Mouse (Mus musculus): Measurements from ENCODE around the gene Tns2. TPM values are rescaled to one million over a fixed set of nuclear protein-coding genes. Genes with fewer than 3 reads are reported as not detected.

Gene Tns2
- 10.8 and 13.8 TPM in 2 replicates for polyA plus RNA-seq (2012; rRNA removed)

DNA sequence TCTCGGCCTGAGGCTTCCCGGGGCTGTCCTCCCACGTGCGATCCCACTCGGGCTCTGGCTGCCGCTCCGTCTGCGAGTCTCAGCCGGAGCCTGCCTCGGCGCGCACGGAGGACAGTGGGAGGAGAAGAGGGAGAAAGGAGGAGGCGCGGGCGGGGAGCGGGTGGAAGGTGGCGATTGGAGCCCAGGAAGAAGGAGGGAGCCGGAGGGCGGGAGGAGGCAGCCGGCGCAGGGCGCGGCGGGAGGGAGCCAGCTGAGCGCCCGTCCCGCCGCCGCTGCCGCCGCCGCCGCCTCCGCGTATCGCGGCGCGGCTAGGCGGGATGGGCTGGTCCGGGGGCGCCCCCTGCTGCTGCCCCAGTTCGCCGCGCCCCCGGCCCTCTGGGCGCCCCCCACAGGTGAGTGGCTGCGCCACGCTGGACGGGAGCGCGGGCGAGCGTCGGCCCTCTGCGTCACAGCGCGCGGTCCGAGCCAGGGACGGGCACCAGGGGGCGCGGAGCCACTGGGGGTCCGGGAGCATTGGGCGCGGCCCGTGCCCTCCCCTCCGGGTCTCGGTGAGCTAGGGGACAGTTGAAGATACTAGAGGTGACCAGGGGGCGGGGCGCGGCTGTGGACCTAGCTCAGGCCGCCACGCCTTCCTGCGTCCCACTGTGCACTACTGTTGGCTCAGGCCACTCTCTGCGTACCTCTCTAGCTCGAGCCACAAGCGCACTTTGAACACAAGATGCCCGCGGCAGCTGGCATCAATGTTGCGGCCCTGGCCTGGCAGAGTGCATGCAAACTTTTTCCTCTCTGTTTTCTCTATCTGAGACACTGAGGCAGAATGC lies at the start of gene Tns2:
Gene Tns2, plus strand, starts transcription at position 253 of the 821 bp plus-strand sequence.

DNA sequence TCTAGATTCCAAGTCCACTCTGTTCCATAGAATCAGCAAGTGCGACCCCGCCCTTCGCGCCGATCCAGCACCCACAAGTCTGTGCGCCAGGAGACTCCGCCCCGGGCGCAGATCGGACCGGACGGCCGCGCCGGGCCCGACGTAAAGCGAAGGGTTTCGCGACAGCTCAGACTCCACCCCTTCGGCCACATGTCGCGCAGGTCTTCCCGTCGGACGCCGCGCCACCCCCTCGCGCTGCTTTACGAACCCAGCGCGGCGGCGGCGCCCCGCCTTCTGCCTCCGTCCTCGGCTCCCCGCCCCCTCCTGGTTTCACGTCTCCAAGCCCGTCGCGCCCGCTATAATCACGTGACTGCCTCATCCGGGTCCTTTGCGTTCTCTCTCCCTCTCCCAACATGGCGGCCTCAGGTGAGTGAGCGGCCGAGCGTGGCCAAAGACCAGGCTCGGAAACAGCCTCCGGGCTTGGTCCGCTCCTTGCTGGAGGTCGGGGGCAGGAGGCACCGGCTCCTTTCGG lies 26.6 kb upstream of the Tns2 start, which contains the start of gene Eif4b:
Gene Eif4b, plus strand, starts transcription at position 215 of the 511 bp plus-strand sequence.

DNA sequence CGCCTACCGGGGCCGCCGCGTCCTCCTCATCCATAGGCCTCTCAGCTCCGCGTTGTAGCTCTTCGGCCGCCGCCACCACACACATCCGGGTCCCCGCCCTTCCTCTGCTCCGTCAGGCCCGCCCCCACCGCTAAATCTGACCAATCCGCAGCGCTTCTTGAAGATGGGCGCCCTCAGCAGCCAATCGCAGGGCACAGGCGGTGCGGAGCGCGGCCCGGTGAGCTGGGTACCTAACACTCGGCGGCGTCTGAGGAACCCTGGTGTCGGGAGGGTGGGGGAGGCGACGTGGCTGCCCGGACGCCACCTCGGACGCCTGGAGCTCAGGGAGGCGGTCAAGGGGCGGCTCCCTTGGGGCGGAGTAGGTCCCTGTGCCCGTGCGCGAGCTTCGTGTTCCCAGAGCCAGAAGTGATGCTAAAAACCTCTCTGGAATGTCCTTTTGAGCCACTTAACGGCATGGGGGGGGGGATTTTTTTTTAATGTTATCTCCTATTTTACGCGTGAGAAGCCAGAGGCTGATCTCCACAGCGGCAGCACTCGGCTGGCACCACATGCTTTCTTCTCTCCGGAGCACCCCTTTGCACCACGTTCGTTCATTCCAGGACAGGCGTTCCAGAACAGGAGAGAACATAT lies 36.0 kb downstream of the Tns2 start, which contains the start of gene Spryd3:
Gene Spryd3, minus strand, starts transcription at position 106 of the 630 bp plus-strand sequence.

DNA sequence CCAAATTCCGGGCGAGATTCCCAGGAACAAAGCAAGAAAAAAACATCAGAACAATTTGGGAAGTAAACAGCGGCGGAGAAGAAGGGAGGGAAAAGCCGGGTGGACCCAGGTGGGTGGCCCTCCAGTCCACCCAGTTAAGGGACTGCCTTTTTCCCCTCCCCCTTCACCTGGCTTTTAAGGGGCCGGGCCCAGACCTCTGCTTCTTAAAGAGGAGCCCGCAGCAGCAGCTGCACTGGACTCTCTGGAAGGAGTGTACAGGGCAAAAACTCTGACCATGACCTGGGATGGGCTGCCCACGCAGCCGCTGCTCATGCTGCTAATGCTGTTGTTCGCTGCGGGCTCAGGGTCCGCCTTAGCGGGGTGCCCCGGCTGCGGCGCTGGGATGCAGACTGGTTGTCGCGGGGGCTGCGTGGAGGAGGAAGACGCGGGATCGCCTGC lies 44.1 kb downstream of the Tns2 start, which contains the start of gene Igfbp6:
Gene Igfbp6, plus strand, starts transcription at position 89 of the 438 bp plus-strand sequence.

DNA sequence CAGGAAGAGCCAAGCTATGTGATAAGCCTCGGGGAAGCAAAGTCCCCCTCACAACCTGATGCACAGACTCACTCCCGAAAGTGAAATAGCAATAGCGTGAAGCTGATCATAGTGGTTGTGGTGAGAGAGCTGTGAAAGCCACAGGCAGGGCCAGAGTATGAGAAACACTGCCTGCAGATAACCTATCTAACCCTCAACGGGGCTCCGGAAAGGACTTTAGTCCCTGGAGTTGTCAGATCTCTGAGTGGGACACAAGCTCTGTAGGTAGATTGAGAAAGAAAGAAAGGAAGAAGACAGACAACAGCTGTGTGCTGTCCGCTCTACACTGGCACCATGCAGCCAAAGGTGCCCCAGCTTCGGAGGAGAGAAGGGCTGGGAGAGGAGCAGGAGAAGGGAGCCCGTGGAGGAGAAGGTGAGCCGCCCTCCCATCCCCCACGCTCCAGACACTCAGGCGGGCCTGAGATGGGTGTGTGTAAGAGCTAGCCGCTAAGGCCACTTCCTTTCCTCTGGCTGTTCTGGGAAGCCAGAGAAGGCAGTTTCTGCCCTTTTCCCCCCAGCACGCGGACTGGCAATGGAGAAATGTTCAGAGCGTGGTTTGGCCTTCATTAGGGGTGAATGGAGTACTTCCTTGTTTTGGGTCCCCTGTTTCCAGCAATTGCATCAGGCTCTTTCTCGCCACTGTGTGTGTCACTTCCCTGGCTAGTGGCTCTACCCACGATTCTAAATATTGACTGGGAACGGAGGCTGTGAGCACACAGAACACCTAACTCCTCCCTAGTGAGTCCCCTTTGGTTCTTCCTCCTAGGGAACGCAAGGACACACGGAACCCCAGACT lies 50.3 kb downstream of the Tns2 start, which contains the start of gene Soat2:
Gene Soat2, plus strand, starts transcription at position 226 of the 835 bp plus-strand sequence.

Other genes starting within 250 kb of the Tns2 start
- 23.8 and 28.4 TPM in 2 replicates for gene Krt1, start 249.6 kb upstream of the Tns2 start, polyA plus RNA-seq (2012; rRNA removed)
- gene Krt77, start 230.7 kb upstream of the Tns2 start, polyA plus RNA-seq (2012; rRNA removed), result 2.3 and 2.6 TPM in 2 replicates
- gene Krt76, start 207.5 kb upstream of the Tns2 start, polyA plus RNA-seq (2012; rRNA removed), result 0.05 and 0.06 TPM in 2 replicates
- gene Krt4, start 175.7 kb upstream of the Tns2 start, polyA plus RNA-seq (2012; rRNA removed), result not detected in 2 replicates
- 0.21 and 0.37 TPM in 2 replicates for gene Krt79, start 160.1 kb upstream of the Tns2 start, polyA plus RNA-seq (2012; rRNA removed)
- 0.01 and 0.48 TPM in 2 replicates for gene Krt78, start 146.1 kb upstream of the Tns2 start, polyA plus RNA-seq (2012; rRNA removed)
- gene Krt8, start 95.9 kb upstream of the Tns2 start, polyA plus RNA-seq (2012; rRNA removed), result 1.5 and 55.6 TPM in 2 replicates
- 1.5 and 29.3 TPM in 2 replicates for gene Krt18, start 72.2 kb upstream of the Tns2 start, polyA plus RNA-seq (2012; rRNA removed)
- gene Eif4b, start 26.6 kb upstream of the Tns2 start, polyA plus RNA-seq (2012; rRNA removed), result 142 and 151 TPM in 2 replicates
- gene Spryd3, start 35.8 kb downstream of the Tns2 start, polyA plus RNA-seq (2012; rRNA removed), result 109 and 115 TPM in 2 replicates
- 3.3 and 3.5 TPM in 2 replicates for gene Igfbp6, start 43.9 kb downstream of the Tns2 start, polyA plus RNA-seq (2012; rRNA removed)
- gene Soat2, start 50.1 kb downstream of the Tns2 start, polyA plus RNA-seq (2012; rRNA removed), result 0.13 and 0.15 TPM in 2 replicates
- gene Zfp740, start 102.8 kb downstream of the Tns2 start, polyA plus RNA-seq (2012; rRNA removed), result 75.6 and 75.9 TPM in 2 replicates
- 34.7 and 35.6 TPM in 2 replicates for gene Csad, start 104.3 kb downstream of the Tns2 start, polyA plus RNA-seq (2012; rRNA removed)
- gene Itgb7, start 131.5 kb downstream of the Tns2 start, polyA plus RNA-seq (2012; rRNA removed), result 0.30 and 0.37 TPM in 2 replicates
- gene Rarg, start 157.1 kb downstream of the Tns2 start, polyA plus RNA-seq (2012; rRNA removed), result 9.8 and 11.0 TPM in 2 replicates
- 0.08 and 0.23 TPM in 2 replicates for gene Gm9918, start 170.2 kb downstream of the Tns2 start, polyA plus RNA-seq (2012; rRNA removed)
- 41.0 and 41.5 TPM in 2 replicates for gene Mfsd5, start 179.0 kb downstream of the Tns2 start, polyA plus RNA-seq (2012; rRNA removed)
- gene Espl1, start 195.9 kb downstream of the Tns2 start, polyA plus RNA-seq (2012; rRNA removed), result 6.2 and 6.7 TPM in 2 replicates
- 404 and 434 TPM in 2 replicates for gene Pfdn5, start 225.7 kb downstream of the Tns2 start, polyA plus RNA-seq (2012; rRNA removed)
- gene Myg1, start 231.3 kb downstream of the Tns2 start, polyA plus RNA-seq (2012; rRNA removed), result 96.6 and 99.5 TPM in 2 replicates

Data from central nervous system, embryonic 18 days (tissue).